Mouse (Mus musculus) spleen, adult 2 months (tissue): Measurements from ENCODE around the gene Cth.

ENCODE experiments used
- CTCF ChIP-seq: fragments of 200-500 bp; IDR thresholded peaks from 2 replicates; pipeline ENCODE4 v1.5.1; 2011; ENCODE audit warnings: mild to moderate bottlenecking, inconsistent platforms; ENCODE audit not compliant: insufficient read depth, insufficient read length, insufficient replicate concordance; ENCODE audit errors: extremely low read depth
- POLR2A ChIP-seq: fragments of 200-500 bp; IDR thresholded peaks from 2 replicates; pipeline ENCODE4 v1.6.1; 2011; ENCODE audit warnings: low read depth, low read length, inconsistent platforms

DNA sequence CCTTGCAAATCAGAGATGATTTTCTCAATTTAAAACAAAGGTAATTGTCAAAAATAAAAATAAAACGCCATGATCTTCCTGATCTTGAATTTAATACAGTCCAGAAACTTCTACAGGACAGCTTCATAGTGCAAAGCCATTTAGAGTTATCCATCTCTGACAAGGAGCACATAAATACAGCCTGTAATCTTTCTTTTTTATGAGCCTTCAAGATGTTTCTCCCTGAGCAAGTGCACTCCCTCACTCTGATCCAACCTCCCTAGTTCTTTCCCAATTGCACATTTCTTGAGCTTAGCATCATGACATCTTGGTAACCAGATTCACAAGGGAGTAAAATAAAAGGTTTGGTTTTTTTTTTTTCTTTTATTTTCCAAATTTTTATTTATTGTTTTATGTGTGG lies 72.1 kb downstream of the Cth start:
- TF ChIP-seq CTCF: no peak
- TF ChIP-seq POLR2A: no peak
